Mouse (Mus musculus): ENCODE measurements at regions not wholly inside any gene's neighbourhood (a gene's known extent, or its start where the extent isn't known, plus 50 kb on each side); places are given as distances from the start of the nearest gene placed in this dataset.

GRCm38 (mm10) chr13:72023666-72024065, 60.1 kb upstream of the Irx1 start:
- Histone ChIP-seq H3K27ac (ENCODE audit: insufficient read depth, low read length) (no peak overlapping the region), H3K4me3 (ENCODE audit: insufficient read depth, low read length) (no peak overlapping the region), H3K4me1 (ENCODE audit: control insufficient read depth, insufficient read depth, low read length) (no peaks in the 10 kb centered on the region)
- TF ChIP-seq POLR2A (IDR thresholded peaks at IDR 0.05; ENCODE audit: low read depth, low read length) (no peak), CTCF (IDR thresholded peaks at IDR 0.05; ENCODE audit: borderline replicate concordance, insufficient read depth, low read length) (no peak)

GRCm38 (mm10) chr13:72043930-72044470, 80.5 kb upstream of the Irx1 start:
- no peak overlapping the region for H3K4me3 ChIP-seq (ENCODE audit: insufficient read depth, low read length)
- TF ChIP-seq CTCF (IDR thresholded peaks at IDR 0.05; ENCODE audit: borderline replicate concordance, insufficient read depth, low read length): no peak
- TF ChIP-seq POLR2A (IDR thresholded peaks at IDR 0.05; ENCODE audit: low read depth, low read length): no peak
- no peaks in the 10 kb centered on the region for H3K4me1 ChIP-seq (ENCODE audit: control insufficient read depth, insufficient read depth, low read length)
- no peak overlapping the region for H3K27ac ChIP-seq (ENCODE audit: insufficient read depth, low read length)

DNA sequence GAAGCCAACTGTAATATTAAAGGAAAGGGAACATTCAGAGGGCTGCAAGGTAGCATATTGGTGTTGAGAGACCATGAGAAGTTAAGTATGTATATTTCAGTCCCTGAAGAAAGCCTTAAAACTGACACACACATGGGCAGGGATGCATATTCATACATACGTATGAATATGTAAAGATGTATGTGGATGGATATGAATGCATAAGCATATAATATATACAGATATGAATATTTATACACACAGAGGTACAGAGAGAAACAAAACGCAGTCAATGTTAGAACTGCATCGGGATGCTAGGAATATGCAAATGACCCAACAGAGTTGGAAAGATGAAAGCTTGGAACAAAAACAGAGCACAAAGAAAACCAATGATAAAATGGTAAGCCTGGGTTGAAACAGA, 92.9 kb upstream of the Irx1 start:
- no peak overlapping the region for H3K27ac ChIP-seq (ENCODE audit: insufficient read depth, low read length)
- H3K4me1 ChIP-seq (ENCODE audit: control insufficient read depth, insufficient read depth, low read length): no peaks in the 10 kb centered on the region
- no peak overlapping the region for H3K4me3 ChIP-seq (ENCODE audit: insufficient read depth, low read length)
- TF ChIP-seq CTCF (IDR thresholded peaks at IDR 0.05; ENCODE audit: borderline replicate concordance, insufficient read depth, low read length) (no peak), POLR2A (IDR thresholded peaks at IDR 0.05; ENCODE audit: low read depth, low read length) (no peak)

DNA sequence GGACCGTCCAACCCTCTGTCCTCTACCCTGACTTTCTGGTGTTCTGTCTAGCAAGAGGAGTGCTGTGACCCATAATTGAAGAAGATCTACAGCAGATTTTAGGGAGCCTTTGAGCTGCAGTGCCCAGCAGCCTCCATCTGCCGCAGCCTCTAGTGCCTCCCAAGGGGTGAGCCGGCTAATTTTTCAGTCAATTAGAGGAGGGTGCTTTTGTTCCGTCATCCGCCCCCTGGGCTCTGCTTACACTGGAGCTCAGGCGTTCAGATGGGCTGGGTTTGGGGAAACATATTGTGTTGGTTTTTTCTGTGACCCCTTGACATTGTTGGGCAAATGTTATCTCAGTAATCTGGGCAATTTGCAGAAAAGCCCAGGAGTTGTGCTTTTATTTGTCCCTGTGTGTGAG, 98.1 kb upstream of the Irx1 start:
- H3K4me1 ChIP-seq (ENCODE audit: control insufficient read depth, insufficient read depth, low read length): no peaks in the 10 kb centered on the region
- H3K4me3 ChIP-seq (ENCODE audit: insufficient read depth, low read length): no peak overlapping the region
- no peak overlapping the region for H3K27ac ChIP-seq (ENCODE audit: insufficient read depth, low read length)
- no peak for TF ChIP-seq POLR2A (IDR thresholded peaks at IDR 0.05; ENCODE audit: low read depth, low read length)
- TF ChIP-seq CTCF (IDR thresholded peaks at IDR 0.05; ENCODE audit: borderline replicate concordance, insufficient read depth, low read length): no peak

GRCm38 (mm10) chr13:72063278-72063761, 99.8 kb upstream of the Irx1 start:
- H3K27ac ChIP-seq (ENCODE audit: insufficient read depth, low read length): no peak overlapping the region
- H3K4me1 ChIP-seq (ENCODE audit: control insufficient read depth, insufficient read depth, low read length): no peaks in the 10 kb centered on the region
- no peak overlapping the region for H3K4me3 ChIP-seq (ENCODE audit: insufficient read depth, low read length)
- no peak for TF ChIP-seq CTCF (IDR thresholded peaks at IDR 0.05; ENCODE audit: borderline replicate concordance, insufficient read depth, low read length)
- TF ChIP-seq POLR2A (IDR thresholded peaks at IDR 0.05; ENCODE audit: low read depth, low read length): no peak

- no peak overlapping the region for H3K27ac ChIP-seq (ENCODE audit: insufficient read depth, low read length)
- H3K4me3 ChIP-seq (ENCODE audit: insufficient read depth, low read length): no peak overlapping the region
- TF ChIP-seq CTCF (IDR thresholded peaks at IDR 0.05; ENCODE audit: borderline replicate concordance, insufficient read depth, low read length): no peak
- TF ChIP-seq POLR2A (IDR thresholded peaks at IDR 0.05; ENCODE audit: low read depth, low read length): no peak
- H3K4me1 ChIP-seq (ENCODE audit: control insufficient read depth, insufficient read depth, low read length): no peaks in the 10 kb centered on the region; the same call in 1 of the 2 replicates
Observed at GRCm38 (mm10) chr13:72096585-72096984, 133.1 kb upstream of the Irx1 start.

DNA sequence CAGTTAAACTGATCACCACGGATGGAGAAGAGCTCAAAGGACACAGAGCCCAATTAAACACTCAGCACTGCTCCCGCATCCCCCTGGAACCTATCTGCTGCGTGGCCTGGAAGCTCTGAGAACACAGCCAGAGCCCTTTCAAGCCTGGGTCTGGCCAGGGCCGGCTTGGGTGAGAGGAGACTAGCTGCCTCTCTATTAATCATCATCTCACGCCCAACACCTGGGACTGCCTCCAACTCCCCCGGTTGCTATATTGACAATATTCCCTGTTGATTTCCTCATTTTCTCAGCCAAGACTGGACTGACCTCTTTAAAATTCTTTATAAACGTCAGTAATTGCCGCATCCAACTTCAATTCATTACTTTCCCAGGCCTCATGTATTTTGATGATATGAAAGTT, 133.7 kb upstream of the Irx1 start:
- no peak for TF ChIP-seq POLR2A (IDR thresholded peaks at IDR 0.05; ENCODE audit: low read depth, low read length)
- TF ChIP-seq CTCF (IDR thresholded peaks at IDR 0.05; ENCODE audit: borderline replicate concordance, insufficient read depth, low read length): no peak
- no peak overlapping the region for H3K4me3 ChIP-seq (ENCODE audit: insufficient read depth, low read length)
- H3K4me1 ChIP-seq (ENCODE audit: control insufficient read depth, insufficient read depth, low read length): no peaks in the 10 kb centered on the region; the same call in 1 of the 2 replicates
- H3K27ac ChIP-seq (ENCODE audit: insufficient read depth, low read length): no peak overlapping the region

DNA sequence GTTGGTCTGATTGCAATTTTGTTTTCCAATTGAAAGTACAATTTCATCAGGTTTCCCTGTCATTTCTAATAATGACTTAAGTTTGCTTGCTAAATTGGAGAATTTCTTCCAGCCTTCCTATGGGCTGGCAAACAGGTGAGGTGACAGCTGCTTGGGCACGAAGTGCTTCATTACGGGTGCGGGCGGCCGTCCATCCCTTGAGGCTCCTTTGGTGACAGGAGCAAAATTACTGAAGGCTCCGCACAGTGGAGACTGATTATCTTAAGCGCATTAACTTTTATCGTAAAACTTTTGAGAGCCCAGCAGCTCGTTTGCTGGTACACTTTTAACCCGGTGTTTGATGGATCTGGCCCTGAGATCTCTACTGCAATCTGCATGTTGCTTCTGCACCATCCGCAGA, 134.3 kb upstream of the Irx1 start:
- no peaks in the 10 kb centered on the region; the same call in 1 of the 2 replicates for H3K4me1 ChIP-seq (ENCODE audit: control insufficient read depth, insufficient read depth, low read length)
- no peak overlapping the region for H3K4me3 ChIP-seq (ENCODE audit: insufficient read depth, low read length)
- no peak for TF ChIP-seq CTCF (IDR thresholded peaks at IDR 0.05; ENCODE audit: borderline replicate concordance, insufficient read depth, low read length)
- TF ChIP-seq POLR2A (IDR thresholded peaks at IDR 0.05; ENCODE audit: low read depth, low read length): no peak
- H3K27ac ChIP-seq (ENCODE audit: insufficient read depth, low read length): no peak overlapping the region

DNA sequence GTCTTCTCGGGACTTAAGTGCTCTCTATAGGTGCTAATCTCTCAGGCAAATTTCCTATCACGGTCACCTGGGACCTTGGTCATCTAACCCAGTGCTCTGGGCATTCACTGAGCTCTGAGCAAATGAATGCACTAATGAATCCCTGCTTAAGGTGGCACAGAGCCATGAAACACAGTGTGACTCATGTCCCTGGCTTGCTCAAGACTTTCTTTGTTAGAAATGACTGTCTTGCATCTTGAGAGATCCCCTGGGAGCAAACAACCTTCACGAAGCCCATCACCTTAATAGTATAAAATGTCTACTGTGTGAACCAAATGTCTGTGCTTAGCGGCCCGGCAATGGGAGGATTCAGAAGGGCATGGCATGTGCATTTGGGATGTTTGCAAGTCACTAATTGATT, 137.2 kb upstream of the Irx1 start:
- Histone ChIP-seq H3K4me1 (ENCODE audit: control insufficient read depth, insufficient read depth, low read length) (no peaks in the 10 kb centered on the region; the same call in 1 of the 2 replicates), H3K4me3 (ENCODE audit: insufficient read depth, low read length) (no peak overlapping the region), H3K27ac (ENCODE audit: insufficient read depth, low read length) (no peak overlapping the region)
- TF ChIP-seq CTCF (IDR thresholded peaks at IDR 0.05; ENCODE audit: borderline replicate concordance, insufficient read depth, low read length) (no peak), POLR2A (IDR thresholded peaks at IDR 0.05; ENCODE audit: low read depth, low read length) (no peak)

- TF ChIP-seq CTCF (IDR thresholded peaks at IDR 0.05; ENCODE audit: borderline replicate concordance, insufficient read depth, low read length) (no peak), POLR2A (IDR thresholded peaks at IDR 0.05; ENCODE audit: low read depth, low read length) (no peak)
- no peak overlapping the region for H3K27ac ChIP-seq (ENCODE audit: insufficient read depth, low read length)
- H3K4me1 ChIP-seq (ENCODE audit: control insufficient read depth, insufficient read depth, low read length): no peaks in the 10 kb centered on the region
- H3K4me3 ChIP-seq (ENCODE audit: insufficient read depth, low read length): no peak overlapping the region
Observed at GRCm38 (mm10) chr13:72108666-72109065, 145.1 kb upstream of the Irx1 start.

All from embryonic fibroblast, embryonic 13.5 days (primary cell).